Mouse (Mus musculus) natural killer cell, adult 2 months (primary cell): ENCODE results near the gene 4930522L14Rik.
"Not testable (repeated sequence)": the region's sequence is repeated elsewhere in the genome, so short reads cannot be mapped to it uniquely, and the experiment has no call there.

Experiments used
- DNase-seq, 2 experiments: peaks; one replicate each; pipeline ENCODE4 v3.0.0; 2022; ENCODE audit warnings: low spot score in 2 of 2

Gene 4930522L14Rik

DNA sequence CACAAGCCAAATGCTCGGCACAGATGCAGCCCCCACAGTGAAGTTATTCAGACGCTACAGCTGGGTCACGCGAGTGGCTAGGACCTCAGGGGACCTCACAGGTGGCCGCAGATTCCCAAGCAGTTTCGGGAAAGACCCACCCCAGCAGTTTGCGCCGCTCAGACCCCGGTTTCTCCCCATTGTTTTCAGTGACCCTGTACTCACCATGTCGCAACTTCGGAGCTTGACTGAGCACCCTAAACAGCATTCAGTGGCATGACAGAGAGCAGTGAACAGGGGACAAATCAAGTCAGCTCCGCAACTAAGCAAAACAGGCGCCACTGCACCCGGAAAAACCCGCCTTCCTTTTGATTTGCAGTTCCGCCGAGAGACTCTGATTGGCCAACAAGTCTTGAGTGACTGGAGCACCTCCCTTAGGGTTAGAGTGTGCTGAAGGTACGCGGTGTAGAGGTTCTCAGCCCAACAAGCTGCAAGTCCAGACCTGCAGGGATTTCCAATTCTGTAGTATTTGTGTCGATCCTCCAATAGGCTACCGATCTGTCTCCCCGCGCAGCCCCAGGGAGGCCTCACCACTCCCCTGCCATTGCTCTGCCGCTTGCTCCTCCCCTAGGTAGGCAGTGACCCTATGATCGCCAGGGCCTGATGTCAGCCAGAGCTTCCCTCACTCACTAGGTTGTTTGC, at the start of gene 4930522L14Rik:
Gene 4930522L14Rik (minus strand): TSS at position 496 of the 681 bp plus-strand sequence.
- DNase-seq = peak; percentile 63 to 67

DNA sequence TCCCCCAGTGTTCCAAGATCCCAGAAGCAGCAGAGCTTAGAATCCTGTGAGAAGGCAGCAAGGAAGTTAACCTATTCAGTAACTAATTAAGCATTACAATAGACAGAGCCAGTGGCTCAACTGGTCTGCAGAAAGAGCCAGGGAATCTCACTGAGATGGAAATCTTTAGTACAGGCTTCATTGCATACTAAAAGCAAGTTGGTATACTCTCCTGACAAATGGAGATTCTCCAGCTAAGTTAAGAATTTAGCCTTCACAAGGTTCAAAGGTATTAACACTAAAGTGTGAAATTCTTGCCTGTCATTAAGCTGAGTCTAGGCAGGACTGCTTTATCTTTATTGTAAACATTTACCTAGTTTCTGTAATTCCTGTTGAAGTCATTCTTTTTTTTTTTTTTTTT, 49.8 kb upstream of the 4930522L14Rik start:
- not testable (repeated sequence) for DNase-seq

DNA sequence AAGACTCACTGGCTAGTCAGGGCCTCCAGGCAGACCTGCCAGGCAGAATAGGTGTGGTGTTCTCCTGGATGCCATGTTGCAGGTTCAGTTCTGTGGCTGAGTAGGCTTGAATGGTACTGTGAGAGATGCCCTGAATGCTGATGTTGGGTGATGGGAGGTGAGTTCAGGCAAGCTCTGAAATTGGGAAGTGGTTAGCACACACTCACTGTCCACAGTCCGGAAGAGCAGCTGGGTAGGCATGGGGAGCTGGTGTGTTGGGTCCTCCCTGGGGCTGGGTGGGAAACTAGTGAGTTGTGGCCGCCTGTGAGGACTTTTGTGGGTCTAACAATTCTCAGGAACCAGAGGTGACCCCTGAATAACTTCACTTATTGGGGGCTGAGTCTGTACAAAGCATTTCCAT, 48.3 kb upstream of the 4930522L14Rik start:
- DNase-seq = not testable (repeated sequence)

DNA sequence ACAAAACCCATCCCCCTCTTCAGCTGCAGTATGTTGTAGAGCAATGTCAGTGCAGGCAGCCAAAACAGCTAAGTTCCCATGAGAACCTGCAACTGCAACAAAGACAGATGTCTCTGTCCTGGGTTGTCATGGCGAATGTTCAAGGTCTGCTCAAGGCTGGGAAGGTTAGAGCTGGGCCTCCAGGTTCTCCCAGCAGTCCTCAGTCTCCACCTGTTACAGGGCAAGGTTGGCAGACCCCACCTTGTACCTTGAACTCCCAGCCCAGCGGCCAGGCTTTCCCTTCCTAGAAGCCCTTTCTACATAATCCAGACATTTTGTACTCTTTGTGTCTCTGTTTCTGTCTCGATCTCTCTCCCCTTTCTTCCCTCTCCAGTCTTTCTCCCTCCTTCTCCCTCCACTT, 45.3 kb upstream of the 4930522L14Rik start:
- not testable (repeated sequence) for DNase-seq

DNA sequence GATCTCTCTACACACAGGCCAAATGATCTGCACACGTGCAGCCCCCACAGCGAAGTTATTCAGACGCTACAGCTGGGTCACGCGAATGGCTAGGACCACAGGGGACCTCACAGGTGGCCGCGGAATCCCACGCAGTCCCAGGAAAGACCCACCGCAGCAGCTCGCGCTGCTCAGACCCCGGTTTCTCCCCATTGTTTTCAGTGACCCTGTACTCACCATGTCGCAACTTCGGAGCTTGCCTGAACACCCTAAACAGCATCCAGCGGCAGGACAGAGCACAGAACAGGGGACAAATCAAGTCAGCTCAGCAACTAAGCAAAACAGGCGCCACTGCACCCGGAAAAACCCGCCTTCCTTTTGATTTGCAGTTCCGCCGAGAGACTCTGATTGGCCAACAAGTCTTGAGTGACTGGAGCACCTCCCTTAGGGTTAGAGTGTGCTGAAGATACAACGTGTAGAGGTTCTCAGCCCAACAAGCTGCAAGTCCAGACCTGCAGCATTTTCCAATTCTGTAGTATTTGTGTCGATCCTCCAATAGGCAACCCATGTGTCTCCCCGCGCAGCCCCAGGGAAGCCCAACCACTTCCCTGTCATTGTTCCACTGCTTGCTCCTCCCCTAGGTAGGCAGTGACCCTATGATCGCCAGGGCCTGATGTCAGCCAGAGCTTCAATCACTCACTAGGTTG, 44.4 kb upstream of the 4930522L14Rik start:
- DNase-seq = peak; percentile 47 to 49

DNA sequence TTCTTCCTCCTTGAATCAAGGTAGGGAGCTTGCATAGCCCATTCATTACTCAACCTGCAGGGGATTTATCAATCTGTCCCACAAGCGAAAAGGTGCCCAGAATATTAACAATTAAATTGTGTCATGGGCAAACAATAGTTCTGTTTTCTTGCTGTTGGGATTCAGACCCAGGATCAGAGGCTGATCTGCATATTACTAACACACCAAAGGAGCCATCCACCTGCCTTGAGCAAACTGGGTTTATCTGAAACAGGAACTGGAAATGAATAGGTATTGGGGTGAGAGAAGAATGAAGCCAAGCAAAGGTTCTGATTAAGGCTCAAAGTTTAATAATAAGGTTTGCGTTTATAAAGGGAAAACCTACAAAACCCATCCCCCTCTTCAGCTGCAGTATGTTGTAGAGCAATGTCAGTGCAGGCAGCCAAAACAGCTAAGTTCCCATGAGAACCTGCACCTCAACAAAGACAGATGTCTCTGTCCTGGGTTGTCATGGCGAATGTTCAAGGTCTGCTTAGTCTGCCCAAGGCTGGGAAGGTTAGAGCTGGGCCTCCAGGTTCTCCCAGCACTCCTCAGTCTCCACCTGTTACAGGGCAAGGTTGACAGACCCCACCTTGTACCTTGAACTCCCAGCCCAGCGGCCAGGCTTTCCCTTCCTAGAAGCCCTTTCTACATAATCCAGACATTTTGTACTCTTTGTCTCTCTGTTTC, 541 bp upstream of the 4930522L14Rik start:
- not testable (repeated sequence) for DNase-seq

DNA sequence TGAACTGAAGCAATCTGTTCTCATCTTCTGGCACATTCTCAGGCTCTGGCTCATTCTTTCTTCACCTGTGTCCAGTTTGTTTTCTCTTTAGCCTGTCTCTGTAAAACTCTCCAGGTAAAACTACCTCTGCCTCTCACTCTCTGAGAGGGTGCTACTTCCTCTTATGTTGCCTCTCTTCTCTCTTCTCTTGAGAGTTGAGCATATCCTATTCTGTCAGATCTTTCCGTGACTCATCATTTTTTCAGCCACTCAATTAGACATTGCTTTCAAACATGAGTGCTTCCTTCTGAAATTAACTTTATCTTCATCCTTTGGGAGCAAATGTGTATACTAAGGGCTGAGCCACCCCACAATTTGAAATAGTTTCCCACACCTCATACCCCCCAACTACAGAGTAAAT, 6.6 kb downstream of the 4930522L14Rik start:
- DNase-seq = not testable (repeated sequence)

DNA sequence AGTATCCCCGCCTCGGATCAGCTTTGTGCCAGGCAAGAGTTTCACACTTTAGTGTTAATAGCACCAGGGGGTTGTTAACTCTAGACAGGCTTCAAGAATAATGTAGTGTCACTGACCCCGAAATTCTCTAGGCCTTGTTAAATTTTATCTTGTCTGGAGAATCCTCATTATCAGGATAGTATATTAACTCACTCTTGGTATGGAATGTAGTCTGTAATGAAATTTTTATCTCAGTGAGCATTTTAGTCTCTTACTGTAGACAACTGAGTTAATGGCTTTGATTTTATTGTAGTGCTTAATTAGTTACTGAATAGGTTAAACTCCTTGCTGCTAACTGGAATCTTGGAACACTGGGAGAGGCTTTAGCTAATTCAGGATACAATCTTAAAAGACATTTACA, 34.3 kb downstream of the 4930522L14Rik start:
- not testable (repeated sequence) for DNase-seq

DNA sequence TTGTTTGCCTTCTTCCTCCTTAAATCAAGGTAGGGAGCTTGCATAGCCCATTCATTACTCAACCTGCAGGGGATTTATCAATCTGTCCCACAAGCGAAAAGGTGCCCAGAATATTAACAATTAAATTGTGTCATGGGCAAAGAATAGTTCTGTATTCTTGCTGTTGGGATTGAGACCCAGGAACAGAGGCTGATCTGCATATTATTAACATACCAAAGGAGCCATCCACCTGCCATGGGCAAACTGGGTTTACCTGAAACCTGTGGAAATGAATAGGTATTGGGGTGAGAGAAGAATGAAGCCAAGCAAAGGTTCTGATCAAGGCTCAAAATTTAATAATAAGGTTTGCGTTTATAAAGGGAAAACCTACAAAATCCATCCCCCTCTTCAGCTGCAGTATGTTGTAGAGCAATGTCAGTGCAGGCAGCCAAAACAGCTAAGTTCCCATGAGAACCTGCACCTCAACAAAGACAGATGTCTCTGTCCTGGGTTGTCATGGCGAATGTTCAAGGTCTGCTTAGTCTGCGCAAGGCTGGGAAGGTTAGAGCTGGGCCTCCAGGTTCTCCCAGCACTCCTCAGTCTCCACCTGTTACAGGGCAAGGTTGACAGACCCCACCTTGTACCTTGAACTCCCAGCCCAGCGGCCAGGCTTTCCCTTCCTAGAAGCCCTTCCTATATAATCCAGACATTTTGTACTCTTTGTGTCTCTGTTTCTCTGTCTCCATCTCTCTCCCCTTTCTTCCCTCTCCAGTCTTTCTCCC, 60.3 kb downstream of the 4930522L14Rik start:
- DNase-seq = not testable (repeated sequence)

DNA sequence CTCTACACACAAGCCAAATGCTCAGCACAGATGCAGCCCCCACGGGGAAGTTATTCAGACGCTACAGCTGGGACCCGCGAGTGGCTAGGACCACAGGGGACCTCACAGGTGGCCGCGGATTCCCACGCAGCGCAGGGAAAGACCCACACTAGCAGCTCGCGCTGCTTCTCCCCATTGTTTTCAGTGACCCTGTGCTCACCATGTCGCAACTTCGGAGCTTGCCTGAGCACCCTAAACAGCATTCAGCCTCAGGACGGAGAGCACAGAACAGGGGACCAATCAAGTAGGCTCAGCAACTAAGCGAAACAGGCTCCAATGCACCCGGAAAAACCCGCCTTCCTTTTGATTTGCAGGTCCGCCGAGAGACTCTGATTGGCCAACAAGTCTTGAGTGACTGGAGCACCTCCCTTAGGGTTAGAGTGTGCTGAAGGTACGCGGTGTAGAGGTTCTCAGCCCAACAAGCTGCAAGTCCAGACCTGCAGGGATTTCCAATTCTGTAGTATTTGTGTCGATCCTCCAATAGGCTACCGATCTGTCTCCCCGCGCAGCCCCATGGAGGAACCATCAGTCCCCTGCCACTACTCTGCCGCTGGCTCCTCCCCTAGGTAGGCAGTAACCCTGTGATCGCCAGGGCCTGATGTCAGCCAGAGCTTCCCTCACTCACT, 61.0 kb downstream of the 4930522L14Rik start, which contains the start of gene 5430403G16Rik:
Gene 5430403G16Rik (minus strand): TSS at position 505 of the 665 bp plus-strand sequence.
- DNase-seq = peak; percentile 70 to 71
